Mouse (Mus musculus): ENCODE data around the gene Dlx5. TPM values are rescaled to one million over a fixed set of nuclear protein-coding genes. Genes with fewer than 3 reads are reported as not detected.

The Dlx5 gene
- total RNA-seq, 1 experiment from 2014 or later: not detected

- ATAC-seq (replicated peaks in 1 of 2; ENCODE audit: insufficient read depth in 1 of 2, low FRiP score in 2 of 2, low TSS enrichment in 1 of 2, low read depth in 1 of 2, poor library complexity in 2 of 2, severe bottlenecking in 2 of 2): no peak
Measured at GRCm38 (mm10) chr6:6863955-6864354, 17.9 kb downstream of the Dlx5 start.

- peak; percentile 16 to 19; a peak in 1 of 4 replicates for ATAC-seq (replicated peaks in 1 of 2; ENCODE audit: insufficient read depth in 1 of 2, low FRiP score in 2 of 2, low TSS enrichment in 1 of 2, low read depth in 1 of 2, poor library complexity in 2 of 2, severe bottlenecking in 2 of 2)
Measured at GRCm38 (mm10) chr6:6863160-6863870, 18.6 kb downstream of the Dlx5 start, which contains the start of gene Dlx6. Gene Dlx6 (plus strand): TSS chr6:6863334.

DNA sequence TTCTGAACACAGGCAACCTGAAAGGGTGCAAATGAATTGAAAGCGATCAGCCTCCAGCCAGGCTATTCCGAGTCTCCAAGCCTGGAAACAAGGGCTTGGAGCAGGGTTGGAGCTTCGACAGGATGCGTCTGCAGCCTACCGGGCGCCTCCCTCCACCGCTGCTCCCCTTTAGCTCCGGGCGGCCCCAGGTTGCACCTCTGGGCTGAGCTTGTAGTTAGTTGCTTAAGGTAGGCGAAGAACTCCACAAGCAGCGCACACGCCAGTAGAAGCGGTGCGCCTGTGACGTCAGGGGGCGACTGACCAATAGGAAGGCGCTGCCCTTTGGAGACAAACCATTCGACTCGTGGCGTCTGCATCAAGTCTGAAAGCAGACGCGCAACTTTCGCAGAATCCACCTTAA lies 19.3 kb downstream of the Dlx5 start:
- ATAC-seq (replicated peaks in 1 of 2; ENCODE audit: insufficient read depth in 1 of 2, low FRiP score in 2 of 2, low TSS enrichment in 1 of 2, low read depth in 1 of 2, poor library complexity in 2 of 2, severe bottlenecking in 2 of 2): 0 out of 4 replicates have a peak, but pooled peaks of 1 of the 2 experiments have one; percentile 20

DNA sequence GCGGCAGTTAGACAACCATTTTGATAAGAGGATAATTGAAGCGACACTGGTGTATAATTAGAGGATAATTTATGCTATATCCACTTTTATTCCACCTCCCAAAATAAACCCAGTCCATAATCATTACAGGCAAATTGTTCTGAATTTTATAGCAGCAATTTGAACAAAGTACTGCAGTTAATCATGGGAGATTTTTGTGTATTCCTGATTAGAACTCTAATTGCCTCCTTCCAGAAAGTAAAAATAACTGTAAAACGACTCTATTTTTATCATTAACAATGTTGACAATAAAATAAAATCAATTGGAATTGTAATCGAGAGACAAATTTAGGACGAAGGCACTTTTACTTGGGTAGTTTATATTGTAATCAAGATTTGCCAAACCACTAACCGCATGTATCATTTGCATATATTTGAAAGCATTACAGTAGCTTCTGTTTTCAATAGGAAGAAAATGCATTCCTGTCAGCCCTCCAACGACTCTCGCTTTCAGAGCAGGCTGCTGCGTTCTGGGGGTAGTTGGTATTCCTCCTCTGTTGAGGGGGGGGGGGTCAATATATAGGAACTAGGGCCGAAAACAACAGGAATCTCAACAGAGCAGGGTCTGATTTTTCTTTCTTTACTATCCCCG lies 20.0 kb downstream of the Dlx5 start:
- no peak for ATAC-seq (replicated peaks in 1 of 2; ENCODE audit: insufficient read depth in 1 of 2, low FRiP score in 2 of 2, low TSS enrichment in 1 of 2, low read depth in 1 of 2, poor library complexity in 2 of 2, severe bottlenecking in 2 of 2)

- no peak for ATAC-seq (replicated peaks in 1 of 2; ENCODE audit: insufficient read depth in 1 of 2, low FRiP score in 2 of 2, low TSS enrichment in 1 of 2, low read depth in 1 of 2, poor library complexity in 2 of 2, severe bottlenecking in 2 of 2)
Measured at GRCm38 (mm10) chr6:6861086-6861797, 20.6 kb downstream of the Dlx5 start.

GRCm38 (mm10) chr6:6860411-6861085 lies 21.3 kb downstream of the Dlx5 start:
- peak; percentile 17 to 38; a peak in 3 of 4 replicates for ATAC-seq (replicated peaks in 1 of 2; ENCODE audit: insufficient read depth in 1 of 2, low FRiP score in 2 of 2, low TSS enrichment in 1 of 2, low read depth in 1 of 2, poor library complexity in 2 of 2, severe bottlenecking in 2 of 2)

DNA sequence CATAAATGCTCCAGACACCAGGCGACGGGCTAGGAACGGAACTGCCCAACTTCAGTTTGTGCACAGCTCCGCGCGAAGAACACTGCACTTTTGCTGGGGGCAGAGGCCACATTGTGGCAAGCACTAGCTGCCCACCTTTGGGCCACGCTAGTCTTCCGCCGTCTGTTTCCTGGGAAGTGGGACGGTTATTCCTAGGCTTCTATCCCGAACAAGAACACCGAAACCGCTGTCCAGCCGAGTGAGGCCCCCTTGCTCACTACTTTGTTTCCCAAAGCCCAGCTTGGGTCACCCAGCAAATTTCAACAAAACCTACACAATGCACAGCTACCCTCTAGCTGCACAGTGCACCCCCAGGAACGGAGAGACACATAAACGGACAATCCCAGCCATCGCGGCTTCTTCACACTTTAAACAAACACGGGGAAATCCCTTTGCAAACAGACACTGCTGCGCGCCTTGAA lies 21.9 kb downstream of the Dlx5 start:
- no peak for ATAC-seq (replicated peaks in 1 of 2; ENCODE audit: insufficient read depth in 1 of 2, low FRiP score in 2 of 2, low TSS enrichment in 1 of 2, low read depth in 1 of 2, poor library complexity in 2 of 2, severe bottlenecking in 2 of 2)

GRCm38 (mm10) chr6:6859111-6859949 lies 22.6 kb downstream of the Dlx5 start:
- peak; percentile 19 to 54; a peak in 1 of 4 replicates for ATAC-seq (replicated peaks in 1 of 2; ENCODE audit: insufficient read depth in 1 of 2, low FRiP score in 2 of 2, low TSS enrichment in 1 of 2, low read depth in 1 of 2, poor library complexity in 2 of 2, severe bottlenecking in 2 of 2)

DNA sequence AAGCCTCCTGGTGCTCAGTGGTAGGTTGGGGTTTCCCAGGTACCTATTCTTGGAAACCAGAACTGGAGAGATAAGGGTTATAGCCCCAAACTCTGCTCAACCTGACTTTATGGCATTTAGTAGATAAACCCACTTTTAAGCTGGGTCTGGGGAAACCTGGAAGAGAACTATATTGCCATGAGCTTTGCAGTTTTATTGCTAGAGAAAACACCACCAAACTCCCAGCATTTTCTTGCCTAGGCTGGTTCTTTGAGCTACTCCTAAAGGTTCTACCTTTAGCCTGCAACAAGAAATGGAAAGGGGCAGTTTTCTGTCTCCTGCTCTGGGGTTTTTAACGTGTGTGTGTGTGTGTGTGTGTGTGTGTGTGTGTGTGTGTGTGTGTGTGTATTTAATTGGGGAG lies 23.3 kb downstream of the Dlx5 start:
- no peak for ATAC-seq (replicated peaks in 1 of 2; ENCODE audit: insufficient read depth in 1 of 2, low FRiP score in 2 of 2, low TSS enrichment in 1 of 2, low read depth in 1 of 2, poor library complexity in 2 of 2, severe bottlenecking in 2 of 2)

- no peak for ATAC-seq (replicated peaks in 1 of 2; ENCODE audit: insufficient read depth in 1 of 2, low FRiP score in 2 of 2, low TSS enrichment in 1 of 2, low read depth in 1 of 2, poor library complexity in 2 of 2, severe bottlenecking in 2 of 2)
Measured at GRCm38 (mm10) chr6:6857766-6858165, 24.1 kb downstream of the Dlx5 start.

DNA sequence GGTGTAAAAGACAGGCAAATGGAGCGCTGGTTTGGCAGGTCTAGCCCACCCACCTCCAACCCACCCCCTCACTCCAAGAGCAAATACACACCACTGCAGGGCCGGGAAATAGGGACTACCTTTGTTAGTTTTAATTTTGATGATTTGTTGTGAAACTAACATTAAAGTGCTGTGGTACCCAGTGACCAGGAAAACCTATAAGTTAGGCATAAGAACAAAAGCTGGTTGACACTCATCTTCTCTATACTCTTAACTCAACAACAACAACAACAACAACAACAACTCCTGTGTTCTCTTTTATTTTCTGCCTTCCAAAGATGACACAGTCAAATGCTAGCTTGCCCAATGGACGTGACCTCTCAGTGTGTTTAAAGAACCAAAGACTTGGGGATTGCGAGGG lies 25.0 kb downstream of the Dlx5 start:
- no peak for ATAC-seq (replicated peaks in 1 of 2; ENCODE audit: insufficient read depth in 1 of 2, low FRiP score in 2 of 2, low TSS enrichment in 1 of 2, low read depth in 1 of 2, poor library complexity in 2 of 2, severe bottlenecking in 2 of 2)

GRCm38 (mm10) chr6:6856316-6856715 lies 25.6 kb downstream of the Dlx5 start:
- ATAC-seq (replicated peaks in 1 of 2; ENCODE audit: insufficient read depth in 1 of 2, low FRiP score in 2 of 2, low TSS enrichment in 1 of 2, low read depth in 1 of 2, poor library complexity in 2 of 2, severe bottlenecking in 2 of 2): no peak

- ATAC-seq (replicated peaks in 1 of 2; ENCODE audit: insufficient read depth in 1 of 2, low FRiP score in 2 of 2, low TSS enrichment in 1 of 2, low read depth in 1 of 2, poor library complexity in 2 of 2, severe bottlenecking in 2 of 2): no peak
Measured at GRCm38 (mm10) chr6:6855746-6856185, 26.1 kb downstream of the Dlx5 start.

- no peak for ATAC-seq (replicated peaks in 1 of 2; ENCODE audit: insufficient read depth in 1 of 2, low FRiP score in 2 of 2, low TSS enrichment in 1 of 2, low read depth in 1 of 2, poor library complexity in 2 of 2, severe bottlenecking in 2 of 2)
Measured at GRCm38 (mm10) chr6:6854902-6855745, 26.8 kb downstream of the Dlx5 start.

DNA sequence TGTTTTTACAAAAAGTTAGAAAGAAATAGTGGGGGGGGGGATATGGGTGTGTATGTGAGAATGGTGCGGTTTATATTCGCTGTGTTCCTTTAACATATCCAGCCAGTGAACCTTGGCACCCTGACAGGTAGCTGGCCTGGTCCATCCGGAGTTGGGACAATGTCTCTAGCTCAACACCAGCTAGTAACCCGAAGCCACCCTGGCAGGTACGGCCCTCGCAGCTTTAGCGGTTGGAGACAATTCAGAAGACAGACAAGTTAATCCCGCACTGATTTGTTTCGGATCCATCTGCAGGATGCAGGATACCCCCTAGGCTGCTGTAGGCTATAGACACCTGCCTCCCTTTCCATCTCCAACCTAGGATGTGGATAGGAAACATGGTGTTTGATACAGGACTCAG lies 27.7 kb downstream of the Dlx5 start:
- ATAC-seq (replicated peaks in 1 of 2; ENCODE audit: insufficient read depth in 1 of 2, low FRiP score in 2 of 2, low TSS enrichment in 1 of 2, low read depth in 1 of 2, poor library complexity in 2 of 2, severe bottlenecking in 2 of 2): no peak

GRCm38 (mm10) chr6:6852944-6853343 lies 28.9 kb downstream of the Dlx5 start:
- no peak for ATAC-seq (replicated peaks in 1 of 2; ENCODE audit: insufficient read depth in 1 of 2, low FRiP score in 2 of 2, low TSS enrichment in 1 of 2, low read depth in 1 of 2, poor library complexity in 2 of 2, severe bottlenecking in 2 of 2)

Measured in hematopoietic stem cell, adult 5-6 weeks (primary cell).